Mouse (Mus musculus) MEL (cell line): ENCODE measurements around the gene Krt18.
A peak's percentile ranks its signal among the peaks of the same experiment; 100 is the strongest.

Experiments
- CTCF ChIP-seq, 3 experiments: IDR thresholded peaks in 2 of 3; conservative IDR thresholded peaks in 1 of 3; 2 replicates each; pipeline ENCODE4 v1.5.1; 2011 to 2012; ENCODE audit warnings: low read length in 3 of 3, low read depth in 2 of 3, mild to moderate bottlenecking in 2 of 3, improper control_type of control experiment in 1 of 3, inconsistent platforms in 1 of 3, mixed read lengths in 1 of 3, moderate library complexity in 1 of 3; ENCODE audit not compliant: control insufficient read depth in 1 of 3, insufficient read depth in 1 of 3, poor library complexity in 1 of 3, severe bottlenecking in 1 of 3
- GATA1 ChIP-seq: IDR thresholded peaks from 2 replicates; pipeline ENCODE4 v1.6.1; 2011; ENCODE audit warnings: low read depth, low read length, improper control_type of control experiment
- MAFK ChIP-seq: IDR thresholded peaks from 2 replicates; pipeline ENCODE4 v1.6.1; 2011; ENCODE audit warnings: low read depth, mild to moderate bottlenecking, low read length, improper control_type of control experiment, borderline replicate concordance
- MEF2A ChIP-seq: IDR thresholded peaks from 2 replicates; pipeline ENCODE4 v1.6.1; 2014; ENCODE audit warnings: low read depth, mild to moderate bottlenecking, inconsistent platforms, low read length, improper control_type of control experiment; ENCODE audit not compliant: poor library complexity, insufficient replicate concordance, severe bottlenecking; ENCODE audit errors: extremely low read depth
- MYC ChIP-seq: IDR thresholded peaks from 2 replicates; pipeline ENCODE4 v1.6.1; 2011; ENCODE audit warnings: low read depth, mild to moderate bottlenecking, low read length, improper control_type of control experiment, moderate library complexity
- NRF1 ChIP-seq: IDR thresholded peaks from 2 replicates; pipeline ENCODE4 v1.6.1; 2014; ENCODE audit warnings: low read depth, mild to moderate bottlenecking, inconsistent platforms, low read length, improper control_type of control experiment, moderate library complexity; ENCODE audit not compliant: poor library complexity, insufficient read depth, severe bottlenecking
- POLR2A ChIP-seq, 2 experiments: IDR thresholded peaks; 2 replicates each; pipeline ENCODE4 v1.6.1; 2011 to 2012; ENCODE audit warnings: low read length in 2 of 2, mild to moderate bottlenecking in 2 of 2, control low read depth in 1 of 2, improper control_type of control experiment in 1 of 2, low read depth in 1 of 2, moderate library complexity in 1 of 2; ENCODE audit not compliant: control insufficient read depth in 1 of 2, insufficient read depth in 1 of 2, poor library complexity in 1 of 2
- TCF12 ChIP-seq: IDR thresholded peaks from 2 replicates; pipeline ENCODE4 v1.6.1; 2014; ENCODE audit warnings: low read depth, mild to moderate bottlenecking, inconsistent platforms, low read length, improper control_type of control experiment, moderate library complexity
- ZMIZ1 ChIP-seq: IDR thresholded peaks from 2 replicates; pipeline ENCODE4 v1.6.1; 2012; ENCODE audit warnings: low read depth, mild to moderate bottlenecking, inconsistent platforms, low read length, improper control_type of control experiment, moderate library complexity

DNA sequence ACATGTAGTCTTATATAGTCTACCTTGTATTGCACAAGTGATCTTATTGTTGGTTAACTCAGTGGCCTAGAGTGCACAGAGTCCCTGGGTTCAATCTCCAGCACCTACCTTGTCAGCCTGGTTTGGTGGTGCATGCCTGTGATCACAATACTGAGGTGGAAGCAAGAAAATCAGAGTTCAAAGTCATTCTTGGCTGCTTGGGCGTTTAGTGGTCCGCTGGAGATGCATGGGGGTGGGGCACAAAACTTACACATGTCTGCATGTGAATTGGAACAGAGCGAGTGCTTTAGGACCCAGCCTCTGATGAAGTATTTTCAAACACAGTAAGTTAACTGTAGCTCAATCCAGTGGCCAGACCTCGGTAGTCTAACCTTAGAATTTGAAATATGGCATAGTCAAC is 51.2 kb downstream of the Krt18 start:
- TF ChIP-seq CTCF (IDR thresholded peaks at IDR 0.05 in 2 of 3, conservative IDR thresholded peaks at IDR 0.05 in 1 of 3; ENCODE audit: control insufficient read depth in 1 of 3, insufficient read depth in 1 of 3, low read depth in 2 of 3, low read length in 3 of 3, poor library complexity in 1 of 3, severe bottlenecking in 1 of 3) (no peak), TCF12 (no peak), MEF2A (no peak), POLR2A (IDR thresholded peaks at IDR 0.05; ENCODE audit: control insufficient read depth in 1 of 2, insufficient read depth in 1 of 2, low read depth in 1 of 2, low read length in 2 of 2, poor library complexity in 1 of 2) (no peak), ZMIZ1 (0 out of 2 replicates have a peak, but pooled peaks have one; percentile 12), GATA1 (no peak), MYC (no peak), MAFK (no peak), NRF1 (no peak)
